Mouse (Mus musculus) urinary bladder, postnatal 4 days (tissue): ENCODE measurements at regions not wholly inside any gene's neighbourhood (a gene's known extent, or its start where the extent isn't known, plus 50 kb on each side); places are given as distances from the start of the nearest gene placed in this dataset.
A peak's percentile ranks its signal among the peaks of the same experiment; 100 is the strongest.

ENCODE experiments used
- DNase-seq, 2 experiments: peaks; one replicate each; pipeline ENCODE4 v3.0.0; 2021 to 2022; ENCODE audit warnings: low spot score in 2 of 2

- no peak for DNase-seq
Observed at GRCm38 (mm10) chr11:20462076-20462475, 81.0 kb upstream of the Sertad2 start.

- DNase-seq, result no peak
Observed at GRCm38 (mm10) chr11:20463173-20463681, 79.8 kb upstream of the Sertad2 start.

GRCm38 (mm10) chr11:20464564-20464963 lies 78.5 kb upstream of the Sertad2 start:
- DNase-seq, result no peak

- DNase-seq, result no peak
Observed at GRCm38 (mm10) chr11:20466591-20466990, 76.5 kb upstream of the Sertad2 start.

GRCm38 (mm10) chr11:20468319-20469018 lies 74.6 kb upstream of the Sertad2 start:
- DNase-seq, result no peak

- no peak for DNase-seq
Observed at GRCm38 (mm10) chr11:20469368-20469767, 73.7 kb upstream of the Sertad2 start.

- no peak for DNase-seq
Observed at GRCm38 (mm10) chr11:20470396-20470795, 72.7 kb upstream of the Sertad2 start.

GRCm38 (mm10) chr11:20472336-20472735 lies 70.7 kb upstream of the Sertad2 start:
- no peak for DNase-seq

- DNase-seq, result no peak
Observed at GRCm38 (mm10) chr11:20475629-20476028, 67.4 kb upstream of the Sertad2 start.

GRCm38 (mm10) chr11:20476494-20476893 lies 66.6 kb upstream of the Sertad2 start:
- no peak for DNase-seq

GRCm38 (mm10) chr11:20477183-20478037 lies 65.6 kb upstream of the Sertad2 start:
- peak in 1 of 2 experiments; percentile 62 for DNase-seq

GRCm38 (mm10) chr11:20480632-20481031 lies 62.4 kb upstream of the Sertad2 start:
- no peak for DNase-seq

GRCm38 (mm10) chr11:20485371-20485770 lies 57.7 kb upstream of the Sertad2 start:
- no peak for DNase-seq
